10 mouse cellular contexts compared by ENCODE assay signal in the genomic region with DNA sequence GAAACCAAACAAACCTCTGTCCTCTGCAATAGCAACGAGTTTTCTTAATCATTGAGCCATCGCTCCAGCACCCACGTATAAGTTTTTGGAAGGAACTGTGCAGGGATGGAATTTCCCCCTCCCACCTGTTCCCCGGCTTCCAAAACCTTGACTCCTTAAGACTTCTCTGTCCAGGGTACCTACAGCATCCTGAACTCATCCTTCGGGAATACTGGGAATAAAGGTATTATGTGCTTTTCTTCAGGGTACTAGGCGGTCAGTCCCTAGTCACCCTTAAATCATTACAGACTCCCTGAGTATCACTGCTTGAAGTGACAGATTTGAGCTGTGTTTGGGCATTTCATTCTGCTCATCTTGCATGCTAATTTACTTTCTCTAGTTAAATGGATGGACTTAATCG. TPM values are rescaled to one million over a fixed set of nuclear protein-coding genes. Genes with fewer than 3 reads are reported as not detected.
DNase-seq lines count a peak whose midpoint lies in the region; ATAC-seq and TF ChIP-seq lines count a peak whose summit lies in the region.
"Had no signal": no experiment of that assay in that cellular context is flagged by ENCODE, and none has a peak within 500 bp of the region (broad histone marks: within the 10 kb centered on the region; RNA-seq: fewer than 3 reads in every experiment).

No protein-coding gene starts in this region.

- TF ChIP-seq CTCF in lung, postnatal 0 days (IDR thresholded peaks at IDR 0.05) = no peak

- no peaks in the 10 kb centered on the region for H3K27me3 ChIP-seq in heart, embryonic 11.5 days (ENCODE audit: control insufficient read depth, insufficient read depth, low read length)
- no peaks in the 10 kb centered on the region for H3K27me3 ChIP-seq in lung, postnatal 0 days (replicated peaks; ENCODE audit: insufficient read depth, low read length)
- no peaks in the 10 kb centered on the region for H3K27me3 ChIP-seq in limb, embryonic 15.5 days
- H3K27me3 ChIP-seq in stomach, embryonic 16.5 days (ENCODE audit: control insufficient read depth, insufficient read depth, low read length) = no peaks in the 10 kb centered on the region

- H3K4me2 ChIP-seq in heart, embryonic 11.5 days = peak overlapping the region; percentile 87
- H3K4me2 ChIP-seq in lung, postnatal 0 days (replicated peaks; ENCODE audit: low read depth, low read length) = peak overlapping the region; percentile 87; the same call in 1 of the 2 replicates
- H3K4me2 ChIP-seq in limb, embryonic 15.5 days = peak overlapping the region; percentile 86; the same call in 1 of the 2 replicates
- peak overlapping the region; percentile 94; the same call in 1 of the 2 replicates for H3K4me2 ChIP-seq in stomach, embryonic 16.5 days (ENCODE audit: low read depth, low read length)

- WGBS in heart, embryonic 11.5 days (ENCODE audit: insufficient replicate concordance) = 46% methylated on average over 7 of the region's 7 CpGs
- WGBS in lung, postnatal 0 days = 44% methylated on average over 7 of the region's 7 CpGs
- WGBS in limb, embryonic 15.5 days = 38% methylated on average over 7 of the region's 7 CpGs
- WGBS in stomach, embryonic 16.5 days = 42% methylated on average over 7 of the region's 7 CpGs

- ATAC-seq in heart, embryonic 11.5 days (replicated peaks; ENCODE audit: insufficient number of reproducible peaks, low FRiP score, low TSS enrichment) = no peak
- ATAC-seq in lung, postnatal 0 days = no peak
- ATAC-seq in limb, embryonic 15.5 days (ENCODE audit: insufficient number of reproducible peaks, low FRiP score, low TSS enrichment, low read depth) = no peak
- ATAC-seq in stomach, embryonic 16.5 days (ENCODE audit: insufficient read depth, low FRiP score) = no peak
- ATAC-seq in granulocyte monocyte progenitor cell, adult 5-6 weeks (replicated peaks; ENCODE audit: poor library complexity, severe bottlenecking) = no peak

- H3K27ac ChIP-seq in heart, embryonic 11.5 days (ENCODE audit: low read depth, low read length) = peak overlapping the region; percentile 81; the same call in 1 of the 2 replicates
- no peak overlapping the region for H3K27ac ChIP-seq in lung, postnatal 0 days (ENCODE audit: low read length)
- no peak overlapping the region for H3K27ac ChIP-seq in limb, embryonic 15.5 days
- no peak overlapping the region for H3K27ac ChIP-seq in stomach, embryonic 16.5 days (ENCODE audit: low read length)

- DNase-seq in heart, adult 8-10 months (ENCODE audit: low spot score) = no peak
- DNase-seq in lung, postnatal 0 days (ENCODE audit: low spot score) = no peak
- no peak for DNase-seq in lung, postnatal 10 days
- no peak for DNase-seq in thymus, adult 18-20 months
- DNase-seq: B cell, adult 2 months had no signal

- H3K9ac ChIP-seq in heart, embryonic 11.5 days (ENCODE audit: low read depth, low read length) = peak overlapping the region; percentile 76; the same call in 1 of the 2 replicates
- H3K9ac ChIP-seq in lung, postnatal 0 days (replicated peaks; ENCODE audit: low read depth) = no peak overlapping the region
- no peak overlapping the region for H3K9ac ChIP-seq in limb, embryonic 15.5 days
- H3K9ac ChIP-seq in stomach, embryonic 16.5 days (ENCODE audit: low read length) = no peak overlapping the region

- H3K36me3 ChIP-seq in heart, embryonic 11.5 days (ENCODE audit: control insufficient read depth, insufficient read depth, low read length) = no peaks in the 10 kb centered on the region
- no peaks in the 10 kb centered on the region for H3K36me3 ChIP-seq in lung, postnatal 0 days (ENCODE audit: insufficient read depth, low read length)
- H3K36me3 ChIP-seq in limb, embryonic 15.5 days = no peaks in the 10 kb centered on the region
- H3K36me3 ChIP-seq in stomach, embryonic 16.5 days (ENCODE audit: control insufficient read depth, insufficient read depth, low read length) = no peaks in the 10 kb centered on the region

- TF ChIP-seq EP300 in lung, postnatal 0 days (IDR thresholded peaks at IDR 0.05) = no peak

- peak overlapping the region; percentile 61; the same call in 1 of the 2 replicates for H3K4me3 ChIP-seq in heart, embryonic 11.5 days (ENCODE audit: low read depth, low read length)
- no peak overlapping the region for H3K4me3 ChIP-seq in lung, postnatal 0 days (ENCODE audit: low read depth, low read length)
- H3K4me3 ChIP-seq in limb, embryonic 15.5 days = no peak overlapping the region; the same call in 1 of the 2 replicates
- no peak overlapping the region; the same call in 1 of the 2 replicates for H3K4me3 ChIP-seq in stomach, embryonic 16.5 days (replicated peaks; ENCODE audit: low read length)
- H3K4me3 ChIP-seq: myocyte had no signal

- H3K9me3 ChIP-seq in heart, embryonic 11.5 days (replicated peaks; ENCODE audit: control insufficient read depth, low read length) = no peaks in the 10 kb centered on the region
- H3K9me3 ChIP-seq in lung, postnatal 0 days (ENCODE audit: low read length) = no peaks in the 10 kb centered on the region
- no peaks in the 10 kb centered on the region for H3K9me3 ChIP-seq in limb, embryonic 15.5 days
- H3K9me3 ChIP-seq in stomach, embryonic 16.5 days (replicated peaks; ENCODE audit: control insufficient read depth, low read length) = no peaks in the 10 kb centered on the region

- peaks cover 2% of the 10 kb centered on the region; the same call in 1 of the 2 replicates for H3K4me1 ChIP-seq in heart, embryonic 11.5 days (ENCODE audit: control insufficient read depth, insufficient read depth, low read length)
- H3K4me1 ChIP-seq in lung, postnatal 0 days (ENCODE audit: insufficient read depth, low read depth, low read length) = no peaks in the 10 kb centered on the region
- peaks cover 10% of the 10 kb centered on the region for H3K4me1 ChIP-seq in limb, embryonic 15.5 days
- H3K4me1 ChIP-seq in stomach, embryonic 16.5 days (ENCODE audit: control insufficient read depth, insufficient read depth, low read length) = 0 out of 2 replicates have a peak, but pooled peaks cover 3% of the 10 kb centered on the region

RNA-seq across cellular contexts. Expression of a gene that starts 16.0 kb away (rescaled TPM):
- 3.7 and 4.0 TPM in 2 replicates for polyA plus RNA-seq in heart, embryonic 11.5 days (2014; fragmentation: Nextera tagmentation; extraction: Ambion mirVana)
- total RNA-seq in heart, adult 8-10 months (2022) = 1 to 10 TPM; 1.9 to 2.7 (median 2.6) TPM
- 7.6 and 8.2 TPM in 2 replicates for polyA plus RNA-seq in lung, postnatal 0 days (2015; fragmentation: Nextera tagmentation; extraction: Ambion mirVana)
- polyA plus RNA-seq in limb, embryonic 15.5 days (2015; fragmentation: Nextera tagmentation; extraction: Ambion mirVana) = 4.9 and 6.3 TPM in 2 replicates
- polyA plus RNA-seq in stomach, embryonic 16.5 days (2015; fragmentation: Nextera tagmentation; extraction: Ambion mirVana) = 3.1 TPM in 2 replicates
- total RNA-seq in granulocyte monocyte progenitor cell, adult 5-6 weeks (2014; fragmentation: Nextera tagmentation) = 1.7 TPM in 1 of 2 replicates, not detected in the other
- total RNA-seq in granulocyte monocyte progenitor cell, adult 5-6 weeks (2017) = 0.60 and 1.1 TPM in 2 replicates

RNA-seq across cellular contexts. Expression of a gene that starts 22.5 kb away (rescaled TPM):
- 12.8 and 13.7 TPM in 2 replicates for polyA plus RNA-seq in heart, embryonic 11.5 days (2014; fragmentation: Nextera tagmentation; extraction: Ambion mirVana)
- 10 to 100 TPM in 3 of 4 experiments, 1 to 10 TPM in 1; 9.2 to 13.0 (median 11.2) TPM for total RNA-seq in heart, adult 8-10 months (2022)
- 6.4 and 7.2 TPM in 2 replicates for polyA plus RNA-seq in lung, postnatal 0 days (2015; fragmentation: Nextera tagmentation; extraction: Ambion mirVana)
- 7.4 and 10.1 TPM in 2 replicates for polyA plus RNA-seq in limb, embryonic 15.5 days (2015; fragmentation: Nextera tagmentation; extraction: Ambion mirVana)
- 8.7 and 9.3 TPM in 2 replicates for polyA plus RNA-seq in stomach, embryonic 16.5 days (2015; fragmentation: Nextera tagmentation; extraction: Ambion mirVana)
- total RNA-seq in granulocyte monocyte progenitor cell, adult 5-6 weeks (2014; fragmentation: Nextera tagmentation) = 32.5 and 42.8 TPM in 2 replicates
- 56.7 and 60.8 TPM in 2 replicates for total RNA-seq in granulocyte monocyte progenitor cell, adult 5-6 weeks (2017)
